Mouse (Mus musculus) heart, postnatal 36 days (tissue): ENCODE measurements around the gene Fh1. TPM values are rescaled to one million over a fixed set of nuclear protein-coding genes. Genes with fewer than 3 reads are reported as not detected.

ENCODE experiments used
- DNase-seq, 2 experiments: peaks; one replicate each; pipeline ENCODE4 v3.0.0; 2021 to 2022
- intact Hi-C: fragments of 180-260 bp; cut with DNase I; formaldehyde crosslinking; loops from one replicate; pipeline ENCODE4 v1.15.1; 2025
- total RNA-seq, 2 experiments: library from RNA; stranded (reverse); gene quantifications; 2 replicates each; pipeline ENCODE4 v1.2.3; 2021

The Fh1 gene
- total RNA-seq, 2 experiments from 2014 or later = 598 to 639 TPM

GRCm38 (mm10) chr1:175625990-175626692 is 706 bp upstream of the Fh1 start:
- DNase-seq = no peak
- intact Hi-C loops = loop anchor here (1.0 to 5.0 kb wide), 3 partner anchors 66 to 299 kb away; partner anchors contain the start of genes Chml, Exo1 and Opn3

- intact Hi-C loops = no loop called here
These were observed 1.8 kb downstream of the Fh1 start for GRCm38 (mm10) chr1:175623656-175624055.

GRCm38 (mm10) chr1:175619814-175620431 is 5.5 kb downstream of the Fh1 start, which contains the start of gene Kmo:
Kmo (plus strand) TSS chr1:175620381.
- intact Hi-C loops = no loop called here
- DNase-seq = no peak

More at GRCm38 (mm10) chr1:175623656-175624055, 1.8 kb downstream of the Fh1 start:
- no peak for DNase-seq

GRCm38 (mm10) chr1:175614992-175615391 is 10.4 kb downstream of the Fh1 start:
- intact Hi-C loops = no loop called here
- DNase-seq = no peak

GRCm38 (mm10) chr1:175608708-175609107 is 16.7 kb downstream of the Fh1 start:
- intact Hi-C loops = no loop called here
- DNase-seq = no peak

- intact Hi-C loops = no loop called here
- no peak for DNase-seq
These were observed 17.4 kb downstream of the Fh1 start for GRCm38 (mm10) chr1:175607838-175608585.

GRCm38 (mm10) chr1:175607308-175607707 is 18.1 kb downstream of the Fh1 start:
- intact Hi-C loops = no loop called here
- DNase-seq = no peak

GRCm38 (mm10) chr1:175603390-175603789 is 22.0 kb downstream of the Fh1 start:
- no peak for DNase-seq

GRCm38 (mm10) chr1:175602231-175602630 is 23.2 kb downstream of the Fh1 start:
- intact Hi-C loops = loop anchor here (5.0 kb wide), 2 partner anchors 485 to 560 kb away; no protein-coding TSS in a partner anchor

More at GRCm38 (mm10) chr1:175603390-175603789, 22.0 kb downstream of the Fh1 start:
- intact Hi-C loops = loop anchor here (5.0 kb wide), 2 partner anchors 486 to 561 kb away; no protein-coding TSS in a partner anchor

GRCm38 (mm10) chr1:175592832-175593231 is 32.6 kb downstream of the Fh1 start:
- intact Hi-C loops = no loop called here
- no peak for DNase-seq

More at GRCm38 (mm10) chr1:175602231-175602630, 23.2 kb downstream of the Fh1 start:
- no peak for DNase-seq

- DNase-seq = no peak
- intact Hi-C loops = no loop called here
These were observed 38.8 kb downstream of the Fh1 start for GRCm38 (mm10) chr1:175586656-175587055.

- intact Hi-C loops = no loop called here
- no peak for DNase-seq
These were observed 40.2 kb downstream of the Fh1 start for GRCm38 (mm10) chr1:175585267-175585666.

- DNase-seq = no peak
- intact Hi-C loops = no loop called here
These were observed 42.6 kb downstream of the Fh1 start for GRCm38 (mm10) chr1:175582799-175583198.

- intact Hi-C loops = no loop called here
- no peak for DNase-seq
These were observed 45.1 kb downstream of the Fh1 start for GRCm38 (mm10) chr1:175580346-175580745.

GRCm38 (mm10) chr1:175579598-175580235 is 45.7 kb downstream of the Fh1 start:
- intact Hi-C loops = no loop called here
- DNase-seq = no peak

GRCm38 (mm10) chr1:175578425-175579096 is 46.9 kb downstream of the Fh1 start:
- intact Hi-C loops = no loop called here
- DNase-seq = no peak

GRCm38 (mm10) chr1:175574129-175574528 is 51.3 kb downstream of the Fh1 start:
- intact Hi-C loops = no loop called here

GRCm38 (mm10) chr1:175565579-175566103 is 59.8 kb downstream of the Fh1 start:
- intact Hi-C loops = no loop called here
- no peak for DNase-seq

More at GRCm38 (mm10) chr1:175574129-175574528, 51.3 kb downstream of the Fh1 start:
- no peak for DNase-seq

- intact Hi-C loops = no loop called here
- DNase-seq = no peak
These were observed 61.1 kb downstream of the Fh1 start for GRCm38 (mm10) chr1:175564321-175564720.

- no peak for DNase-seq
- intact Hi-C loops = no loop called here
These were observed 63.1 kb downstream of the Fh1 start for GRCm38 (mm10) chr1:175562379-175562778.
